Mouse (Mus musculus): ENCODE results near the gene Bhmt. TPM values are rescaled to one million over a fixed set of nuclear protein-coding genes. Genes with fewer than 3 reads are reported as not detected.
"Not testable (repeated sequence)": the region's sequence is repeated elsewhere in the genome, so short reads cannot be mapped to it uniquely, and the experiment has no call there.

The Bhmt gene
- total RNA-seq, 2 experiments from 2014 or later, result not detected

DNA sequence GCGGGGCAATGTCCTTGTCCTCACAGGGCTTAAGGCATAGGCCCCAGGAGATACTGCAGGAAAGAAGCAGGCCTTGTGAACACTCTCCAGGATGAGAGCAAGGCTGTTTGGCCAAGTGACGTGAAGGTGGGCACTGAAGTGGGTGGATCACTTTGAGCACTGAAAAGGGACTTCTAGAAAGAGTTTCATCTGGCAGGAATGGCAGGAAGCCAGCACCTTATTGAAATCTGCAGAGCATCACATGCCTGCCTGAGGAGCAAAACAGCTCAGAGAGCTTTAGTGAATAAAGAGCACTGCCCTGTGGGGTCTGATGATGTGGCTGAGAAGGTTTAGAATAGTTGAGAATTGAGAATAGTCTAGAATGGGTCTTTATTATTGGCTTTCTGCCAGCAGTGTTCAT is 29.3 kb downstream of the Bhmt start:
- DNase-seq (ENCODE audit: low spot score in 2 of 2), result no peak

DNA sequence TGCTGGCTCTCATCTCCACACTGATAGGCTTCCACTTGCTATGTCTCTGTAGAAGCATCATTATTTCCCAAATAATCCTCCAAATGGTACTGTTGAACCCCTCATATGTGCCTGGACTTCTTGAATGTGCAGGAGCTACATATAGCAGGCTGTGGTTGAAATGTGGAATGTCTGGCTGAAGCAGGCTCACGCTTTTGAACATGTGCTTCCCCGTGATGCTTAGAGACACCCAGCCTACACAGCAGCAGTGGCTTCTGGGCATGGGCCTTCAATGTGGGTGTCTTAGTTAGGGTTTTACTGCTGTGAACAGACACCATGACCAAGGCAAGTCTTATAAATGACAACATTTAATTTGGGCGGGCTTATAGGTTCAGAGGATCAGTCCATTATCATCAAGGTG is 30.1 kb downstream of the Bhmt start:
- no peak for DNase-seq (ENCODE audit: low spot score in 2 of 2)

DNA sequence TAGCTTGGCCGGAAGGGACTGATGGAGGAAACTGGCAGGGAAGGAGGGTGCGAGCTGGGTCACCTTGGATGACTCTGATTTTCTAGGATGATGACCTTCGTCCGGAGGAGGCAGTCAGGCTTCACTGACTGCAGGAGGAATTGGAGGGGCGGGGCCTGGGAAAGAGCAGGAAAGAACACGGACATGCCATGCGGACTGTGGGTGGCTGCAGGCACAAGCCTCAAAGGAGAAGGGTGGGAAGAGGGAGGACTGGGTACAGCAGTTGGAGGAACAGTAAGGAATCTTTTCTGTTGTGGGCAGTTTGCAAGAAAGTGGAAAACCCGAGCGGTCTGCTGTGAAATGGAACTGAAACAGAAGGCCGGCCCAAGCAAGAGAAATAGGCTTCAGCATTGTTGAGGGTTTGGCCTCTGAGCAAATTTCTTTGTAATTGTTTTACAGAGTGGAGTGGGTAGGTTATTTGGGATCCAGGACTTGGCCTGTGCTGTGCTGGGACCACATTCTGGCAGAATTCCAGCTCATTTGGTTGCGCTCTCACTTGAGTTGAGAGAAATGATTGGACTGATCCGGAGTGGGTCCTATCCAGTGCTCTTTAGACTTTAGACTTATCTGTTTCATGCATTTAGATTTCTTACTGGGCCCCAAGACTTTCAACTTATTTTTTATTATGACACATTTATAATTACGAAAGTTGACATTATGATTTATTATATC is 30.7 kb downstream of the Bhmt start:
- no peak for DNase-seq (ENCODE audit: low spot score in 2 of 2)

DNA sequence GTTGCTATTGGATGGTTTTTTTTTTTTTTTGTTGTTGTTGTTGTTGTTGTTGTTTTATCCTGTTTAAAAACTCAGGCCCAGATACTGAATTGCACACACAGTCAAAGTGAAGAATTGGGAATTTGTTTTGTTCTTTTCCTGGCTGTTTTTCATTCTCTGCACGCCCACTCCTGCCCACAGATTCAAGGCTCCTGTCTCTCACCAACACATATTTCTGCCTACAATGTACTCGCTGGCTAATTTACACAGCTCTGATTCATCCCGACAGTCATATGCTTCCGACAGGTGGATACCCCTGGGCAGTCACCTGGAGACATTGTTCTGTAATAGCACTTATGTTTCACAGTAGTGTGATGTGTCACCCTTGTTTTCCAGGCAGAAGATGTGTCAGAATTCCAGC is 33.1 kb downstream of the Bhmt start:
- no peak for DNase-seq (ENCODE audit: low spot score in 2 of 2)

DNA sequence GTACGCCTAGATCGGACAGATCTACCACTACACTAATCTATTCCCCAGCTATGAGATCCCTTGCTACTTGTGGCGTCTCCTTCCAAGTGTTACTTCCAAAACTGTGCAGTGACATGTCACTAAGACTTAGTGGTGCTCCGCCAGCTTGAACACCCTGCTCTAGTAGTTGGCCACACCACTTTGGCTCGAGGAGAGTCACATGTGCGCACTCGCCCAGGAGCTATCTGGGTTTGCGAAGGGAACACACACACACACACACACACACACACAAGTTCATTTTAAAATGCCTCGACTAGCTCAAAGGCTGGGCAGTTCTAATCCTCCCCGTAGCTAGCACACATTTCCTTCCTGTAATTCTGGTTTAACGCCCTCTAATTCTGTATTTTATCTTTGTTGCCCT is 36.2 kb downstream of the Bhmt start:
- DNase-seq (ENCODE audit: low spot score in 2 of 2), result no peak

DNA sequence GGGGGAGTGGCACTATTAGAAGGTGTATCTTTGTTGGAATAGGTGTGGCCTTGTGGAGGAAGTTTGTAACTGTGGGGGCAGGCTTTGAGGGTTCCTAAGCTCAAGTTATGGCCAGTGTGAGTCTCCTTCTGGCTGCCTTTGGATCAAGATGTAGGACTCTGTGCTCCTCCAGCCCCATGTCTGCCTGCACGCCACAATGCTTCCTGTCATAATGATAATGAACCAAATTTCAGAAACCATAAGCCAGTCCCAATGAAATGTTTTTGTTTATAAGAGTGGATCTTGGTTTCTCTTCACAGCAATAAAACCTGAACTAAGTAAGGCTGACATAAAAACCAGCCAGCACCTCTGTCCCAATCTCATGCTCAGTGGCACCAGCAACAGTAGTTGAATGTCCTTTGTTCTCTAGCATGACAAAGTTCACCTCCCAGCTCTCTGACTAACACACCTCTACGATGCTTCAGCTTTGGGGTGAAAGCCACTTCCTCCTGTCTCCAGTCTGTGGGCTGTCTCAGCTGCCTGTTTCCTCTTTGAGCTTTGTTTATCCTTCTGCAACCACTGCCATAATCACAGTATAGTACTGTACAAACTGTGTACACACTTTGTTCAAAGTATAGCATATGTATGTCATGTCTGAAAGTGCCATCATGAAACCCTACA is 44.6 kb downstream of the Bhmt start:
- DNase-seq (ENCODE audit: low spot score in 2 of 2), result no peak

DNA sequence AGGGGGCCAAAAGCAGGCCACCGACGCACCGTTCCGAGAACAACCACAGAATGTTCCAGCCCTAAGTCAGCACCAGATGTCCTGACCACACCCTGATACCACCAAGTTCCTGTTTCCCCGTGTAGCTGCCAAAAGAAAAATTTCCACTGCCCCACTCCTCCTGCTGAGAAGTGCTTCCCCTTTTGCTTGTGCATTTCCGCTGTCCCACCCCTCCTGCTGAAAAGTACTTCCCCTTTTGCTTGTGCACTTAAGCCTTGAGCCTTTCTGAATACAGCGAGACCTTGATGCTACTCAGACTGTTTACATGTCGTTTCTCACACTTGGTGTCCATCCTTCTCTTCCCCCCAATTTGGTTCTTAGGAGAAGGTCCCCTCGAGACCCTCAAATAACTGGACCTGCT is 55.2 kb downstream of the Bhmt start:
- not testable (repeated sequence) for DNase-seq (ENCODE audit: low spot score in 2 of 2)

DNA sequence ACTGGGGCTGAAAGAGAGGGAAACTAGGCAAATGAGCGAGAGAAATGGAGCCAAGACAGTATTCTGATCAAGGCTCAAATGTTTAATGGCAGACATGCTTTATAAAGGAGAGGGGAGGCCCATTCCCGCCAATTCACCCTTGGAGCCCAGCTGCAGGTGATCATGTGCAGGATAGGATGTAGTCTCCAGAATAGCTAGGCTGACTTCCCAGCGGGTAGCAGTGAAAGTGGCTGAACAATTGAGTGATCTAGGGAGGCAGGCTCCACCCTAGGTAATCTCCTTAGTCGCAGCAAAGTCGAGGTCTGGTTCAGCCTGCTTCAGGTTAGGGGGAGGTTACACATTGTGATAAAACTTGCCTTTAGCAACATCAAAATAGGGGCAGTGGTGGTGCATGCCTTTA is 57.3 kb downstream of the Bhmt start:
- DNase-seq (ENCODE audit: low spot score in 2 of 2), result no peak

DNA sequence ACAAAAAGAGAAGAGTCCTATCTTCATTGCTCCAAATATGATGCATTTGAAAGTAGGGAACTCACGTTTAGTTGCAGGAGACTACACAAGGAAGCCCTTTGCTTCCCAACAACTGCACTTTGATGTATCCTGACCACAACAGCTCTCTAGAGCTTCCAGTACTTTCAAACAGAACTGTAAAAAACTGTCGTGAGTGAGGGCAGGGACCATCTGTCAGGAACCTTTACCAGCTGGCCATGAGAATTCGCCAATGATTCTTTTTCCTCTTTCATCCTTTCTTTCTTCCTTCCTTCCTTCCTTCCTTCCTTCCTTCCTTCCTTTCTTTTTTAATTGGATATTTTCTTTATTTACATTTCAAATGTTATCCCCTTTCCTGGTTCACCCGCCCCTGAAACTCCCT is 68.1 kb downstream of the Bhmt start:
- no peak for DNase-seq (ENCODE audit: low spot score in 2 of 2)

Other genes starting within 250 kb of the Bhmt start
- 10 to 100 TPM; 35.4 to 41.6 TPM for gene Jmy, start 138.2 kb downstream of the Bhmt start, total RNA-seq (2021)
- gene Bhmt2, start 36.3 kb upstream of the Bhmt start, total RNA-seq (2021), result under 1 TPM; 0.22 to 0.37 TPM
- under 1 TPM; 0.58 to 0.87 TPM for gene Dmgdh, start 36.5 kb upstream of the Bhmt start, total RNA-seq (2021)
- gene Arsb, start 133.7 kb upstream of the Bhmt start, total RNA-seq (2021), result 10 to 100 TPM; 78.8 to 84.6 TPM